Mouse (Mus musculus) left cerebral cortex, adult 8-10 months (tissue): ENCODE measurements around the gene Ndufa3. TPM values are rescaled to one million over a fixed set of nuclear protein-coding genes. Genes with fewer than 3 reads are reported as not detected.

ENCODE experiments used
- DNase-seq, 2 experiments: peaks; one replicate each; pipeline ENCODE4 v3.0.0; 2022; ENCODE audit warnings: low spot score in 2 of 2
- microRNA-seq, 2 experiments: library from miRNA; unstranded; fragments of <30 nt; microRNA quantifications; one replicate each; pipeline ENCODE4 v1.2.0; 2022
- total RNA-seq, 4 experiments: library from RNA; stranded (reverse); gene quantifications; 2 replicates each; pipeline ENCODE4 v1.2.4; 2022

The Ndufa3 gene
- total RNA-seq, 4 experiments from 2014 or later, result 580 to 641 (median 617) TPM

DNA sequence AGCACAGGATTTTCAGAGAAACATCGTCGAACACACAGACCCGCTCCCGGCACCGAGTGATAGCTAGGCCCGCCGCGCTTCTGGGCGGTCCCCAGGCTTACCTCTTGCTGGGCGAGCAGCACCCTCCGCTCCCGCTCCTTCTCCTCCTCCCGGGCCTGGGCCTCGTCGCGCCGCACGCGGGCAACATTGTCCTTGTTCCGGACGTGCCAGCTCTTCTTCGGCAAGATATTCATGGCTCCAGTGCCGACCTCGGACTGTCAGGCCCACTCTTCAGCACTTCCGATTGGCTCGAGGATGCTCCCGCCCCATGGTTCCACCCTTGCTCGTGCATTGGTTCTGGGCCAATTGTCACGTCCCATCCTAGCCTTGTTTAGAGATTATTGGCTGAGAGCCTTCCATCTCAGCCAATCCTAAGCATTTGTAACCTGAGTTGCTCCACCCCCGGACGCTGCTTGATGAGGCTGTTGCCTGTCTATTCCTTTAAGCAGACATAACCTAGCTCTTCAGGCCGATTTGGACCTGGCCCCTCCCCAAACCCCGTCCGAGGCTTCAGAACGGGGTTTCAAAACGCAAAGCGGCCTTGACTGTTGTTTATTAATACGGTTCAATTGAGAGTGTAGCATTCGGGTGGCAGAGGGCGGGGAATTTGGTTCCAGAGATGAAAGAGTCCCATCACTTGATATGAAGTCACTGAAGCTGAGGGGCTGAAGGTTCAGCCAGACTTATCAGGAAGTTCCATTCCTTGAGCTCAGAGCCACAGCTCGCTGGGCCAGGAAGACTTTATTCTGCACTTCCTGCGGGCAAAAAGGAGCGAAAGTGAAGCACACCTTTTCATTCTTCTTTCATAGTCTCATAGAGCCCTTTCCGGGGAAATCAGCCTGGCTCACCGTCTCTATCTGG is 48.3 kb downstream of the Ndufa3 start, which contains the start of gene Leng1:
TSS of gene Leng1 (minus strand) at position 626 of the 900 bp plus-strand sequence.
- peak; percentile 93 to 96 for DNase-seq

- DNase-seq, result no peak
These were observed 49.8 kb downstream of the Ndufa3 start for GRCm38 (mm10) chr7:3666921-3667391.

Small RNAs within 50 kb of the gene (microRNA-seq; reads per million reads assigned to microRNA genes)
- gene Gm25100 (0 reads per million in 2 experiments), gene Mir3572 (4.8 to 6.0 reads per million in 2 experiments)

Other genes with a start within 250 kb of the Ndufa3 start
- gene Cacng8, start 226.7 kb upstream of the Ndufa3 start, total RNA-seq, result 100 to 1,000 TPM; 146 to 153 (median 150) TPM
- 1 to 10 TPM; 1.0 to 2.5 (median 1.9) TPM for gene Cacng6, start 193.2 kb upstream of the Ndufa3 start, total RNA-seq
- gene Tarm1, start 114.7 kb upstream of the Ndufa3 start, total RNA-seq, result not detected
- 1 to 10 TPM in 1 of 4 experiments, under 1 TPM in 3; 0.46 to 1.1 (median 0.67) TPM for gene Oscar, start 1.2 kb upstream of the Ndufa3 start, total RNA-seq
- gene Tfpt, start 12.6 kb downstream of the Ndufa3 start, total RNA-seq, result 10 to 100 TPM; 36.8 to 46.7 (median 42.9) TPM
- 10 to 100 TPM; 50.4 to 59.8 (median 55.2) TPM for gene Prpf31, start 12.6 kb downstream of the Ndufa3 start, total RNA-seq
- 10 to 100 TPM; 44.9 to 57.8 (median 51.0) TPM for gene Cnot3, start 27.9 kb downstream of the Ndufa3 start, total RNA-seq
- gene Leng1, start 48.5 kb downstream of the Ndufa3 start, total RNA-seq, result 1 to 10 TPM; 5.7 to 7.6 (median 5.8) TPM
- gene Tmc4, start 60.2 kb downstream of the Ndufa3 start, total RNA-seq, result 1 to 10 TPM; 3.7 to 7.7 (median 7.1) TPM
- gene Tsen34, start 75.5 kb downstream of the Ndufa3 start, total RNA-seq, result 10 to 100 TPM; 90.2 to 97.5 (median 95.3) TPM
- 100 to 1,000 TPM; 211 to 222 (median 220) TPM for gene Mboat7, start 76.2 kb downstream of the Ndufa3 start, total RNA-seq
- 100 to 1,000 TPM; 334 to 440 (median 376) TPM for gene Rps9, start 86.6 kb downstream of the Ndufa3 start, total RNA-seq
- gene Pirb, start 103.0 kb downstream of the Ndufa3 start, total RNA-seq, result under 1 TPM; 0.23 to 0.43 (median 0.31) TPM
- gene Gm15448, start 208.3 kb downstream of the Ndufa3 start, total RNA-seq, result not detected
- not detected for gene Pira2, start 227.7 kb downstream of the Ndufa3 start, total RNA-seq